Mouse (Mus musculus) CD8-positive naive resting alpha-beta T cell, adult 2 months (primary cell): Measurements from ENCODE around the gene Csnk1e.

ENCODE experiments used
- DNase-seq, 2 experiments: peaks; one replicate each; pipeline ENCODE4 v3.0.0; 2022; ENCODE audit warnings: low read depth in 2 of 2, low spot score in 2 of 2

Gene Csnk1e

DNA sequence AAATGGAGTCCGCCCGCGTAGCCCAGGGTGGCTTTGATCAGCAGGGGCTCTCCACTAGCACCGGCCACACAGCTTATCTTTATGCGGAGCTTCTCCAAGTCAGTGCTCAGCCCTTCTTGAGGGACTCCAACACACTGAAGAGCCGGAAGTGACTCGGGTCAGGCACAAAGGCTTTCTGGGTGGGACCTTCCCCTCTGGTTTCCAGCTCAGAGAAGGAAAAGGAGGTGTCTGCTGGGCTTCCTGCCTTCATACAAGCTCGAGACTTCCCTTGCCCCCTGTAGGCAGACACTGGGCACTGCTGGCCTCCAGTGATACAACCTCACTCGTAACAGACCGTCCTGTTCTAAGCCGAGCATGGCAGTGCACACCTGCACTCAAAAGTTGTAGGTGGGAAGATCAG, 58.6 kb downstream of the Csnk1e start:
- DNase-seq: peak; percentile 28 to 48

- no peak for DNase-seq
Measured at GRCm38 (mm10) chr15:79395281-79395680, 60.1 kb downstream of the Csnk1e start.

- DNase-seq: no peak
Measured at GRCm38 (mm10) chr15:79394842-79395241, 60.5 kb downstream of the Csnk1e start.

GRCm38 (mm10) chr15:79393101-79393500, 62.3 kb downstream of the Csnk1e start:
- no peak for DNase-seq

DNA sequence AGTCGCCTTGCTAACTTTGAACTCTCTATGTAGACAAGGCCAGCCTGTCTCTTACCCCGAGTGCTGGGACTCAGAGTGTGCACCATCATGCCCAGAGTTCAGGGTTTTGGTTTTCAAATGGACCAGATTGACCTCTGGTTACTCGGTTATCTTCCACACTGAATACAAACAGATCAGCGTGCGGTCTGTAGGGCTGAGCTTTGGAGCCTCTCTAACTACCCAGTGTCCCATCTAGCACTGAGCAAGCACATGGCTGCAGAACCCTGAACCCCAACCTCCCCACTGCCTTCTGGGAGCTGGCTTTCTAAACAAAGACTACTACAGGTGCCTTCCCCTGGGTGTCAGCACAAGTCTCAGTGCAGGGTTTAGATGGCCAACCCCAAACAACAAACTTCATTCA, 62.8 kb downstream of the Csnk1e start:
- DNase-seq: no peak

- no peak for DNase-seq
Measured at GRCm38 (mm10) chr15:79391447-79392093, 63.8 kb downstream of the Csnk1e start.

DNA sequence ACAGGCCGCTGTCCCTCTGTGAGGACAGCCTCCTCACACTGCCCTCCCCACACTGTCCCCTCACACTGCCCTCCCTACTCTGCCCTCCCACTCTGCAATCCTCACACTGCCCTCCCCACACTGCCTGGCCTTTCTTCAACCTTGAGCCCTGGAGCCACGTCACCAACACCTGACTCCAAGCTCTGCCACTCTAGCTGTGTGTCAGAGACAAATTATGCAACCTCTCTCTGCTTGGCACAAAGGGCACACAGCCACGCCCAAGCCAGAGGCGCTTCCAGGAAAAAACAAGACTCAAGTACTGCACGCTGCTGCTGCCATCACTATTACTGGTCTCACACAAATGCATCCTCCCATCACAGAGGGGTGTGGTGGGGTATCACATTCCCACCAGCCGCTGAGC, 64.9 kb downstream of the Csnk1e start:
- DNase-seq: no peak

DNA sequence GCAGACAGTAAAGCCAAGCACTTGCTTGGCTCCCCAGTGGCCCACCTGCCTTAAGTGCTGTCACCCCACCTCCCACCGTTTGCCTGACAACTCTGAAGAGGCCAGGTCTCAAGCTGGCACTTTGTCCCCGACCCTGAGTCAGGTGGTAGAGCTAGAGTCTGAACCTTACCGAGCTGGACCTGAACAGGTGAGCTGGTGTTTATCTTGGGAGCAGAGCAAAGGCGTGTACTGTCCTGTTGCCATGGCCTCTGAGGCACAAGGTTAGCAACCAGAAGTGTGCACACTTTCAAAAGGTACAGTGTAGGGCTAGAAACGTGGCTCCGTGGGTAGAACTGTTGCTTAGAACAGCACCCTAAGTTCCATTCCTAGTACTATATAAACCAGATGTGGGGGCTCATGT, 67.2 kb downstream of the Csnk1e start:
- DNase-seq: no peak

DNA sequence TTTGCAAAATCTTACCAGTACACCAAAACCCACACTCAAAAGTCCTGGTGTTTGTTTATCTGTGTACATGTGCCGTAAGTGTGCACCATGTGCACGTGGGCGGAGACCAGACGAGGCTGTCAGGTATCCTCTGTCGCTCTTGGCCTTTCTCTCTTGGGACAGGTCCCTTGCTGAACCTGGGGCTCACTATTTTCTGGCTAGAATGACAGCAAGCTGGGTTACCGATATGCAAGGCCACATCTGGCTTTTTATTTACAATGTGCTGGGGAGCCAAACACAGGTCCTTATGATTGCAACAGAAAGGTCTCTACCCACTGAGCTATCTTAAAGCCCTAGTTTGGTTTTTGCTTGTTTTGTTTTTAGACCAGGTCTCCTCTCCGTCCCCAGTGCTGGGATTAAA, 67.8 kb downstream of the Csnk1e start:
- DNase-seq: no peak

DNA sequence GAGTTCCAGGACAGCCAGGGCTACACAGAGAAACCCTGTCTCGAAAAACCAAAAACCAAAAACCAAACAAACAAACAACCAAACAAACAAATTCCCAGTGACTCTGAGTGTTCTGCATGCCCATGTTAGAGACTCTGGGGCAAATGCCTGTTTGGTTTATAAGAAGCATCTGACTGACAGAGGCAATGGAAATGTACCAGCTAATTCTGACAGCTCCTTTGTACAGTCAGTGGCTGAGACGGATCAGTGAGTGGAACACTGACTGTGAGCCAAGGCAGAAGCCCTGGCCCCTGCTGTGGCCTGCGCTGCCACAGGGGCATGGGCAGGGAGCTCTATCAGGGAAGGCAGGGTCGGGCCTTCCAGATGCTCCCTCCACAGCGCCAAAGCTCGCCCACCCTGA, 68.3 kb downstream of the Csnk1e start:
- DNase-seq: no peak

GRCm38 (mm10) chr15:79381644-79382043, 73.7 kb downstream of the Csnk1e start:
- DNase-seq: no peak

DNA sequence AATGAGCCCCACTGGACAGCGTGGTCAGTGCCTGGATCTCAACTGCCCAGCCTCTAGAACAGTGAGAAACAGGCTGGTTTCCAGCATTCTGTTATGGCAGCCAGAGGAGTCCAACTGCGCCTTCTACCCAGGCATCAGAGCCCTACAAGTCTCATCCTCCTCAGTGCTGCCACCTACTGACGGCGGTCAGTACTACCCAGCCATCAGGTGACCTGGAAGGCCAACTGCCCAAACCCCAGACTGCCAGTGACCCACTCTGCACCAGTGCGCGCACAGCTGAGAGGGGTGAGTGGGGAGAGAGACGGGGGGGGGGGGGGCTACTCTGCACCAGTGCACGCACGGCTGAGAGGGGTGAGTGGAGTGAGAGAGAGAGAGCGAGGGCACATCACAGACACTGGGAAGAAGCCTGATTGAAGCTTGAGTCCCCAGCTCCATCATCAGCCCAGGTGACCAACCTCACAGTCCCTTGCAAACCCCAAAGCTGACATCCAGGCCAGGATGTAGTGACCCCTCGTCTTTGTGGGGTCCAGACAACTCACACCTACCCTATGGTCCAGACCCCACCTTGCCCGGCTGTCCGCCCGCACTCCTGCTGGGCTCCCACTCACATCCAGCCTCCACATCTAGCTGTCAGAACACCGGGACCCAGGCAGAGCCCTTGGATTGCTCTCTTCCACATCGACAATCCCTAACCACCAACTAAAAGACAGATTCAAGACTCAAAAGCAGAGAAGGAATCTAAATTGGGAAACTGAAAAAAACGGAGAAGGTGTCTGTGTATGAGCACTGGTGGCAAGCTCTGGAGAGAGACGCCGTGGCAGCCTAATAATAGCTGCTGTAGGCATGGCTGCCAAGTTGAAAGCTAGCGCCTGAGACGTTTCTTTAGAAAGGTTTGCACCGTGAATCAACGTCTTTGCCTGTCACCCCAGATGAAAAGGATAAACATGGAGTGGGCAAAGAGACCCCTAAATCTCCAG, 74.6 kb downstream of the Csnk1e start:
- DNase-seq: peak; percentile 59 to 65

- DNase-seq: no peak
Measured at GRCm38 (mm10) chr15:79379658-79380057, 75.7 kb downstream of the Csnk1e start.

GRCm38 (mm10) chr15:79378608-79379007, 76.8 kb downstream of the Csnk1e start:
- DNase-seq: no peak

- no peak for DNase-seq
Measured at GRCm38 (mm10) chr15:79377681-79378080, 77.7 kb downstream of the Csnk1e start.

GRCm38 (mm10) chr15:79374760-79375159, 80.6 kb downstream of the Csnk1e start:
- DNase-seq: peak; percentile 32 to 43

GRCm38 (mm10) chr15:79370281-79370843, 85.0 kb downstream of the Csnk1e start:
- DNase-seq: no peak

GRCm38 (mm10) chr15:79369452-79370280, 85.7 kb downstream of the Csnk1e start:
- no peak for DNase-seq

DNA sequence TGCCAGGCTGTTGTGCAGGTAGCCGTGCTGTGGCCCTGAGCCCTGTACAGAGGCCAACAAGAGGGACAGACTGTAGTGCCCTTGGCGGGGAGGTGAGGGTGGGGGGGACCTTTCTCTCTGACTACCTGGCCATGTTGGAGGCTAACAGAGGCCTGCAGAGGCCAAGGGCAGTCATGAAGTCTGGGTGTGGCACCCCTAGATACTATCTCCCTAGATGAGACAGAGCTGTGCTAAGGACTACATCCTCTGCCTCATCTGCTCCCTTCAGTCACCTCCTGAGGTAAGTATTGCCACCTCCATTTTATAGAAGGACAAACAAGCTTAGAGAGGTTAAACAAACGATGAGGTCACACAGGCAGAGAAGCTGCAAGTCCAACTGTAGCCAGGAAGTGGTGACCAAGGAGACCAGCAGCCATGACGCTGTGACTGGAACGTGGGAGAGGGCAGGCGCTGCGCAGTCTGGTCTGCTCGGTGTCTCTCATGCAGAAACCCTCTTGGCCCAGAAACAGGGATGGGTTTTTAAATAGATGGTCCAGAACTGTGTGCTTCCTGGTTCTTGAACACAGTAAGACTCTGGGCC, 86.4 kb downstream of the Csnk1e start:
- no peak for DNase-seq

DNA sequence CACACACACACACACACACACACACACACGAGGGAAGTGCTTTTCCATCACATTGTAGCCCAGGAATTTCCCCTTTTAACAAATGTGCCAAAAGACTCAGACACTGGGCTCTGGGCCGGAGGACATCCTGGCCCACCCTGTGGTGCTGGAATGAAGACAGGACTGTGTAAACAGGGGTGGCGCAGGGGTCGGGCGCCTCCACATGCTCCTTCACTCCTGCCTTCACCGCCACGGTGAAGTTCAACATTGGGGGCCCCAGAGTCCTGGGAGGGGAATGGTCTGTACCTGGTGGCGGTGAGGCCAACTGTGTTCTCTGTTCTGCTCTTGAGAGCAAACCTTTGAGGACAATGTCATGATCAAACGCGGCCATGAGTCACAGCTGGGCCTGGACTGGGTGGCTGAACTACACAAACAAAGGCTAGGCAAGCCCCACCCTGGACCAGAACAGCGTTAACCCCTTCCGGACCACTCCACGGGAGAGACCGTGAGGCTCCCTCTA, 87.0 kb downstream of the Csnk1e start:
- no peak for DNase-seq
